In the genomic region with DNA sequence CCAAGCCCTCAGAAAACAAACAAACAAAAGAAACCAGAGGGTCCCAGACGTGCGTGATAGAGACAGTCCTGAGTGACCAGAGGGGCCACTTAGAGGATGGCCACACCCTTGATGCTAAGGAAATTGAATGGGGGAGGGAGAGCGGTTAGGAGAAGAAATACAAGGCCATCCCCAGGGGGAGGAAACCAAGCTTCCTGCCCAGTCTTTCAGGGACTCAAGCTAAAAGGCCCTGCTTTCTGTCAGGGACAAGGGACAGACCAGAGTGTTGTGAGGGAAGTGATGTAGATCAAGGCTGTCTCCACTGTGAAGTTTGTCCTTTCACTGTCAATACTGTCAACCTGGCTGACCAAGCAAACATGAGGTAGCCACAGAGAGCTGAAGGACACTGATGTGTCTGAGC, we compare ENCODE assay signal across 15 mouse cellular contexts. TPM values are rescaled to one million over a fixed set of nuclear protein-coding genes. Genes with fewer than 3 reads are reported as not detected.
A peak's percentile ranks its signal among the peaks of the same experiment; 100 is the strongest.
DNase-seq lines count a peak whose midpoint lies in the region; ATAC-seq lines count a peak whose summit lies in the region.
"Had no signal": no experiment of that assay in that cellular context is flagged by ENCODE, and none has a peak within 500 bp of the region (broad histone marks: within the 10 kb centered on the region; RNA-seq: fewer than 3 reads in every experiment).

No protein-coding gene starts in this region.

- no peak overlapping the region for H3K4me3 ChIP-seq in heart, embryonic 13.5 days
- no peak overlapping the region for H3K4me3 ChIP-seq in kidney, embryonic 16.5 days (ENCODE audit: low read length)
- H3K4me3 ChIP-seq in neural tube, embryonic 13.5 days = no peak overlapping the region
- H3K4me3 ChIP-seq: gastrocnemius, adult 2 months; heart, adult 2 months; limb, embryonic 15.5 days; neural tube, embryonic 12.5 days had no signal

- WGBS in heart, embryonic 13.5 days = 35% methylated on average over 3 of the region's 3 CpGs
- WGBS in kidney, embryonic 16.5 days = 44% methylated on average over 3 of the region's 3 CpGs
- 60% methylated on average over 3 of the region's 3 CpGs for WGBS in neural tube, embryonic 13.5 days

- no peak overlapping the region for H3K9ac ChIP-seq in heart, embryonic 13.5 days
- H3K9ac ChIP-seq in kidney, embryonic 16.5 days (replicated peaks; ENCODE audit: low read length) = no peak overlapping the region
- H3K9ac ChIP-seq in neural tube, embryonic 13.5 days = no peak overlapping the region
- H3K9ac ChIP-seq: limb, embryonic 15.5 days; neural tube, embryonic 12.5 days had no signal

- H3K27me3 ChIP-seq in heart, embryonic 13.5 days (replicated peaks) = no peaks in the 10 kb centered on the region; the same call in 1 of the 2 replicates
- H3K27me3 ChIP-seq in kidney, embryonic 16.5 days (ENCODE audit: insufficient read depth, low read length) = no peaks in the 10 kb centered on the region
- no peaks in the 10 kb centered on the region for H3K27me3 ChIP-seq in neural tube, embryonic 13.5 days
- H3K27me3 ChIP-seq: limb, embryonic 15.5 days; neural tube, embryonic 12.5 days had no signal

- ATAC-seq in heart, embryonic 13.5 days (ENCODE audit: extremely low read depth, insufficient number of reproducible peaks, low FRiP score, low TSS enrichment) = no peak
- no peak for ATAC-seq in kidney, embryonic 16.5 days (ENCODE audit: low FRiP score, low TSS enrichment)
- ATAC-seq in neural tube, embryonic 13.5 days (ENCODE audit: low read depth) = no peak
- ATAC-seq: CD4-positive, CD25-positive, alpha-beta regulatory T cell, adult 4 months; forebrain, embryonic 16.5 days; inflammation-experienced regulatory T-cells, adult 6 months had no signal

- no peak overlapping the region for H3K4me2 ChIP-seq in heart, embryonic 13.5 days
- no peak overlapping the region for H3K4me2 ChIP-seq in kidney, embryonic 16.5 days (replicated peaks; ENCODE audit: low read depth, low read length)
- H3K4me2 ChIP-seq in neural tube, embryonic 13.5 days = no peak overlapping the region
- H3K4me2 ChIP-seq: limb, embryonic 15.5 days; neural tube, embryonic 12.5 days had no signal

- no peaks in the 10 kb centered on the region for H3K36me3 ChIP-seq in heart, embryonic 13.5 days
- no peaks in the 10 kb centered on the region for H3K36me3 ChIP-seq in kidney, embryonic 16.5 days (ENCODE audit: insufficient read depth, low read length)
- no peaks in the 10 kb centered on the region for H3K36me3 ChIP-seq in neural tube, embryonic 13.5 days
- H3K36me3 ChIP-seq: limb, embryonic 15.5 days; neural tube, embryonic 12.5 days had no signal

- no peaks in the 10 kb centered on the region for H3K9me3 ChIP-seq in heart, embryonic 13.5 days
- H3K9me3 ChIP-seq in kidney, embryonic 16.5 days (ENCODE audit: low read length) = no peaks in the 10 kb centered on the region
- H3K9me3 ChIP-seq in neural tube, embryonic 13.5 days = no peaks in the 10 kb centered on the region
- H3K9me3 ChIP-seq: limb, embryonic 15.5 days; neural tube, embryonic 12.5 days had no signal

- H3K27ac ChIP-seq in heart, embryonic 13.5 days (replicated peaks) = peak overlapping the region; percentile 61
- peak overlapping the region; percentile 40; the same call in 1 of the 2 replicates for H3K27ac ChIP-seq in kidney, embryonic 16.5 days (ENCODE audit: low read length)
- H3K27ac ChIP-seq in neural tube, embryonic 13.5 days (replicated peaks) = peak overlapping the region; percentile 7; the same call in 1 of the 2 replicates
- H3K27ac ChIP-seq: gastrocnemius, adult 2 months; heart, adult 2 months; limb, embryonic 15.5 days; neural tube, embryonic 12.5 days had no signal

- no peak for DNase-seq in heart, postnatal 14 days
- DNase-seq in kidney, postnatal 36 days = no peak
- no peak for DNase-seq in neural tube, embryonic 10.5 days (ENCODE audit: extremely low spot score, low spot score)
- no peak for DNase-seq in spleen, postnatal 36 days (ENCODE audit: low spot score in 2 of 2)
- DNase-seq: thymus, adult 18-20 months had no signal

- peaks cover 9% of the 10 kb centered on the region; the same call in 1 of the 2 replicates for H3K4me1 ChIP-seq in heart, embryonic 13.5 days
- peaks cover 18% of the 10 kb centered on the region for H3K4me1 ChIP-seq in kidney, embryonic 16.5 days (ENCODE audit: insufficient read depth, low read length)
- peaks cover 16% of the 10 kb centered on the region for H3K4me1 ChIP-seq in neural tube, embryonic 13.5 days (replicated peaks)

- intact Hi-C loops in heart, postnatal 14 days (cut with DNase I) = loop anchor here (2.0 to 10.0 kb wide), 2 partner anchors 49 to 145 kb away; no protein-coding TSS in a partner anchor

RNA-seq across cellular contexts. Expression of a gene that starts 50.5 kb away (rescaled TPM):
- polyA plus RNA-seq in heart, embryonic 13.5 days (2015; fragmentation: Nextera tagmentation; extraction: Ambion mirVana) = 4.1 and 4.8 TPM in 2 replicates
- 1 to 10 TPM; 8.0 to 8.5 TPM for total RNA-seq in heart, postnatal 14 days (2021)
- polyA plus RNA-seq in kidney, embryonic 16.5 days (2015; fragmentation: Nextera tagmentation; extraction: Ambion mirVana) = 9.1 and 11.4 TPM in 2 replicates
- polyA plus RNA-seq in neural tube, embryonic 13.5 days (2015; fragmentation: Nextera tagmentation; extraction: Ambion mirVana) = 35.5 and 57.9 TPM in 2 replicates
- polyA plus RNA-seq: CD4-positive, CD25-positive, alpha-beta regulatory T cell, adult 4 months had no signal

Comparison
In these comparisons a context has a peak if more than half of its experiments do, and no peak if none do; other contexts are left out.
1. H3K27ac ChIP-seq: peak in every context shown above with its lines; median percentile 61 in heart, embryonic 13.5 days; 40 in kidney, embryonic 16.5 days; 7 in neural tube, embryonic 13.5 days.